Mouse (Mus musculus) megakaryocyte, embryonic 14.5 days (primary cell): ENCODE results near the gene Tmem101.

Experiments
- FLI1 ChIP-seq: IDR thresholded peaks from 2 replicates; pipeline ENCODE4 v1.6.1; 2012; ENCODE audit warnings: low read length, inconsistent platforms, mixed read lengths
- GATA1 ChIP-seq: IDR thresholded peaks from 3 replicates; pipeline ENCODE4 v1.6.1; 2012; ENCODE audit warnings: mixed read lengths, low read length, inconsistent platforms, borderline replicate concordance

DNA sequence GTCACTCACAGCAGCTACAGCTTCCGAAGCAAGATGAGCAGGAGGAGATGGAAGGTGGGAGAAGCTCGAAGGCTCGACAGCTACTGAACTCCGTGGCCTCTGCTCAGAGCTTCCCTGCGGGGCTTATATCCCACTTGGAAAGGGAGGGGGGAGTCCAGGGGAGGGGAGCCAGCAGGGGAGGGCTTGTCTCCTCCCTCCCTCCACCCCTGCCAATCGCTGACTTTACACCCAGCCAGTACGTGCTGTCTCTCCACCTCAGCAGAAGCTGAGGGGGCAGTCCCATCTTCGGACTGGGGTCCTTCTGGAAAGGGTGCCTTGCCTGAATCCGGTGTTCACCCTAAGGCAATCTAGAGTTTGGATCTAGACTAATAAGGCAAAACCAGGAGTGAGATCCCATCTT, 48.5 kb downstream of the Tmem101 start, which contains the start of gene Pyy:
- TF ChIP-seq GATA1 (no peak), FLI1 (no peak)
